Mouse (Mus musculus) cortical plate, adult 2 months (tissue): Measurements from ENCODE around the gene Sema3d. TPM values are rescaled to one million over a fixed set of nuclear protein-coding genes. Genes with fewer than 3 reads are reported as not detected.

ENCODE experiments used
- H3K27ac ChIP-seq: fragments of 200-500 bp; 2 replicates; pipeline ENCODE4 v1.5.1; 2012; ENCODE audit warnings: low read length, control low read depth, inconsistent platforms; ENCODE audit not compliant: insufficient read depth
- H3K4me1 ChIP-seq: fragments of 200-500 bp; 2 replicates; pipeline ENCODE4 v1.6.1; 2011; ENCODE audit warnings: low read length; ENCODE audit not compliant: control insufficient read depth, insufficient read depth
- H3K4me3 ChIP-seq: fragments of 200-500 bp; 2 replicates; pipeline ENCODE4 v1.5.1; 2011; ENCODE audit warnings: mild to moderate bottlenecking, low read length, control low read depth; ENCODE audit not compliant: insufficient read depth
- CTCF ChIP-seq: fragments of 200-500 bp; IDR thresholded peaks from 2 replicates; pipeline ENCODE4 v1.5.1; 2011; ENCODE audit warnings: mild to moderate bottlenecking, control low read depth, low read length; ENCODE audit not compliant: insufficient read depth; ENCODE audit errors: extremely low read depth
- POLR2A ChIP-seq: fragments of 200-500 bp; IDR thresholded peaks from 2 replicates; pipeline ENCODE4 v1.6.1; 2011; ENCODE audit warnings: mild to moderate bottlenecking, low read length, control low read depth; ENCODE audit not compliant: insufficient read depth; ENCODE audit errors: extremely low read depth
- polyA plus RNA-seq: library from polyadenylated mRNA; depleted of rRNA; stranded (reverse); fragments of >200 nt; gene quantifications from 2 replicates; pipeline ENCODE4 v1.2.3, GENCODE M21; 2012

The Sema3d gene
- polyA plus RNA-seq, 1 experiment, result 2.7 TPM

- TF ChIP-seq CTCF (no peak), POLR2A (no peak)
- Histone ChIP-seq H3K4me1 (no peaks in the 10 kb centered on the region), H3K27ac (no peak overlapping the region), H3K4me3 (no peak overlapping the region)
These were observed 200.2 kb downstream of the Sema3d start for GRCm38 (mm10) chr5:12583293-12583834.

- Histone ChIP-seq H3K4me3 (no peak overlapping the region), H3K27ac (no peak overlapping the region), H3K4me1 (no peaks in the 10 kb centered on the region)
- no peak for TF ChIP-seq POLR2A
- TF ChIP-seq CTCF, result no peak
These were observed 201.7 kb downstream of the Sema3d start for GRCm38 (mm10) chr5:12584886-12585285.

GRCm38 (mm10) chr5:12634227-12634980, 251.2 kb downstream of the Sema3d start:
- Histone ChIP-seq H3K27ac (no peak overlapping the region), H3K4me3 (no peak overlapping the region), H3K4me1 (no peaks in the 10 kb centered on the region)
- TF ChIP-seq CTCF (no peak), POLR2A (no peak)

GRCm38 (mm10) chr5:12637763-12638468, 254.7 kb downstream of the Sema3d start:
- no peak for TF ChIP-seq POLR2A
- no peak for TF ChIP-seq CTCF
- Histone ChIP-seq H3K27ac (no peak overlapping the region), H3K4me1 (no peaks in the 10 kb centered on the region), H3K4me3 (no peak overlapping the region)
